Mouse (Mus musculus) liver, postnatal 0 days (tissue): Measurements from ENCODE around the gene Mup17. TPM values are rescaled to one million over a fixed set of nuclear protein-coding genes. Genes with fewer than 3 reads are reported as not detected.
"Not testable (repeated sequence)": the region's sequence is repeated elsewhere in the genome, so short reads cannot be mapped to it uniquely, and the experiment has no call there.

ENCODE experiments used
- ATAC-seq: fragments of 200-750 bp; cut with Nextera tagmentation; 2 replicates; pipeline ENCODE4 v1.8.0; 2017; ENCODE audit warnings: mild to moderate bottlenecking, moderate library complexity
- DNase-seq: peaks from one replicate; pipeline ENCODE4 v3.0.0-alpha.2; 2016
- H3K27ac ChIP-seq: fragments of 300-500 bp; sonication (generic); 2 replicates; pipeline ENCODE4 v1.5.1; 2014; ENCODE audit warnings: antibody characterized with exemption, moderate library complexity, mild to moderate bottlenecking, low read depth
- H3K27me3 ChIP-seq: fragments of 300-500 bp; sonication (generic); 2 replicates; pipeline ENCODE4 v1.6.1; 2014; ENCODE audit warnings: low read length, control low read depth, mixed read lengths; ENCODE audit not compliant: insufficient read depth
- H3K36me3 ChIP-seq: fragments of 300-500 bp; sonication (generic); replicated peaks from 2 replicates; pipeline ENCODE4 v1.6.1; 2014; ENCODE audit warnings: mild to moderate bottlenecking, control low read depth, low read length, moderate library complexity, mixed read lengths; ENCODE audit not compliant: insufficient read depth
- H3K4me1 ChIP-seq: fragments of 300-500 bp; sonication (generic); 2 replicates; pipeline ENCODE4 v1.6.1; 2014; ENCODE audit warnings: antibody characterized with exemption, mild to moderate bottlenecking, control low read depth; ENCODE audit not compliant: insufficient read depth
- H3K4me2 ChIP-seq: fragments of 300-500 bp; sonication (generic); 2 replicates; pipeline ENCODE4 v1.6.1; 2014; ENCODE audit warnings: low read depth, mild to moderate bottlenecking, low read length, moderate library complexity, mixed read lengths
- H3K4me3 ChIP-seq: fragments of 300-500 bp; sonication (generic); 2 replicates; pipeline ENCODE4 v1.5.1; 2014; ENCODE audit warnings: low read depth, low read length
- H3K9ac ChIP-seq: fragments of 300-500 bp; sonication (generic); replicated peaks from 2 replicates; pipeline ENCODE4 v1.6.1; 2014; ENCODE audit warnings: mild to moderate bottlenecking, moderate library complexity
- H3K9me3 ChIP-seq: fragments of 300-500 bp; sonication (generic); 2 replicates; pipeline ENCODE4 v1.6.1; 2016; ENCODE audit warnings: mild to moderate bottlenecking, control low read depth, low read length, mixed read lengths
- CTCF ChIP-seq: sonication (generic); IDR thresholded peaks from 2 replicates; pipeline ENCODE4 v1.5.1; 2016; ENCODE audit warnings: antibody characterized with exemption, low read depth
- WGBS: fragments of 180-500 bp; shearing (Covaris S2); extraction: QIAGEN DNeasy Blood & Tissue Kit; methylation state at CpG from one replicate; pipeline ENCODE4 v1.1.7; 2014; ENCODE audit not compliant: insufficient replicate concordance; 5-methylcytosine and 5-hydroxymethylcytosine counted together
- polyA plus RNA-seq: library from polyadenylated mRNA; unstranded; fragments of >200 nt; fragmentation: Nextera tagmentation; extraction: Ambion mirVana; gene quantifications from 2 replicates; pipeline ENCODE4 v1.2.1, GENCODE M21; 2015

Gene Mup17
- not detected in 2 replicates for polyA plus RNA-seq

GRCm38 (mm10) chr4:61595771-61596170, at the start of gene Mup17:
TSS of gene Mup17 (minus strand) at chr4:61595871.
- H3K9me3 ChIP-seq, H3K36me3 ChIP-seq, H3K4me2 ChIP-seq, ATAC-seq, DNase-seq, H3K27me3 ChIP-seq, H3K4me1 ChIP-seq, H3K9ac ChIP-seq, H3K4me3 ChIP-seq, H3K27ac ChIP-seq: not testable (repeated sequence)
- 65% methylated on average over 3 of the region's 4 CpGs for WGBS

- DNase-seq, ATAC-seq, H3K9me3 ChIP-seq, H3K4me3 ChIP-seq, H3K9ac ChIP-seq, H3K4me1 ChIP-seq, H3K27ac ChIP-seq, H3K36me3 ChIP-seq, H3K27me3 ChIP-seq, H3K4me2 ChIP-seq: not testable (repeated sequence)
- 85% methylated on average over 17 of the region's 19 CpGs for WGBS
Measured at GRCm38 (mm10) chr4:61571561-61571960, 24.1 kb downstream of the Mup17 start.

- H3K9me3 ChIP-seq, H3K36me3 ChIP-seq, H3K4me2 ChIP-seq, H3K27ac ChIP-seq, H3K9ac ChIP-seq, DNase-seq, H3K27me3 ChIP-seq, H3K4me3 ChIP-seq, H3K4me1 ChIP-seq, ATAC-seq: not testable (repeated sequence)
- WGBS, result 33% methylated on average over 2 of the region's 2 CpGs
- peak; percentile 44 for TF ChIP-seq CTCF
Measured at GRCm38 (mm10) chr4:61555887-61556286, 39.8 kb downstream of the Mup17 start.

Other genes starting within 250 kb of the Mup17 start
- not detected in 2 replicates for gene Mup15, start 156.1 kb downstream of the Mup17 start, polyA plus RNA-seq
- gene Mup16, start 76.3 kb downstream of the Mup17 start, polyA plus RNA-seq, result not detected in 2 replicates
- not detected in 2 replicates for gene Mup18, start 78.3 kb upstream of the Mup17 start, polyA plus RNA-seq
- not detected in 2 replicates for gene Mup19, start 186.4 kb upstream of the Mup17 start, polyA plus RNA-seq
- gene Mup5, start 239.4 kb upstream of the Mup17 start, polyA plus RNA-seq, result not detected in 2 replicates